Mouse (Mus musculus) megakaryocyte-erythroid progenitor cell, adult 5 weeks (primary cell): ENCODE results near the gene Olfr1079. TPM values are rescaled to one million over a fixed set of nuclear protein-coding genes. Genes with fewer than 3 reads are reported as not detected.

Source experiments
- polyA plus RNA-seq: library from polyadenylated mRNA; stranded (reverse); fragments of >175 nt; gene quantifications from 2 replicates; pipeline ENCODE4 v1.2.3, GENCODE M21; 2012

The Olfr1079 gene
- not detected in 2 replicates for polyA plus RNA-seq

GRCm38 (mm10) chr2:86542380-86542779 is at the start of gene Olfr1079:
Olfr1079 (minus strand) TSS chr2:86542480.

DNA sequence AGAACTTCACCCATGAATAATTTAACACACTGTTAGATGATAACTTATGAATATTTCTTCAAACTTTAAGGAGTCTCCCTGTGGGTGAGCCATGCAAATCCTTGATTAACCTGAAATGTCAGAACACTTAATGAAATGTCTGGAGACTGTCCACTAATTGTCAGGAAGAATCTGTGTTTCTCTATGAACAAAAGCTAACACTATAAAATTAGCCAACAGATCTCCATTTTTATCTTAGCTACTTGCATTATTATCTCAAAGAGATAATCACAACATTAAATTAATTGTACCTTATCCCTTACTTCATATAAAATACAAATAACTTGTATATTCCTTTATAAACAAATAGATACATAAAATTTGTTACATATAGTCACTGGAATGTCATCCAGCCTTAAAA is 15.9 kb upstream of the Olfr1079 start, which contains the start of gene Olfr1080:
Olfr1080 (minus strand) TSS at position 101 of the 400 bp plus-strand sequence.

GRCm38 (mm10) chr2:86508161-86508560 is 34.1 kb downstream of the Olfr1079 start, which contains the start of gene Olfr1076:
Olfr1076 (plus strand) TSS chr2:86508461.

GRCm38 (mm10) chr2:86487286-86487685 is 55.0 kb downstream of the Olfr1079 start, which contains the start of gene Olfr228:
Olfr228 (minus strand) TSS chr2:86487386.

Other genes with a start within 250 kb of the Olfr1079 start
- not detected in 2 replicates for gene Olfr1053, start 227.2 kb downstream of the Olfr1079 start, polyA plus RNA-seq
- gene Olfr1054, start 207.0 kb downstream of the Olfr1079 start, polyA plus RNA-seq: not detected in 2 replicates
- not detected in 2 replicates for gene Olfr1055, start 192.2 kb downstream of the Olfr1079 start, polyA plus RNA-seq
- gene Olfr1056, start 180.0 kb downstream of the Olfr1079 start, polyA plus RNA-seq: not detected in 2 replicates
- gene Olfr1057, start 164.1 kb downstream of the Olfr1079 start, polyA plus RNA-seq: not detected in 2 replicates
- not detected in 2 replicates for gene Olfr1058, start 153.9 kb downstream of the Olfr1079 start, polyA plus RNA-seq
- gene Olfr1061, start 128.4 kb downstream of the Olfr1079 start, polyA plus RNA-seq: not detected in 2 replicates
- not detected in 2 replicates for gene Olfr1062, start 115.7 kb downstream of the Olfr1079 start, polyA plus RNA-seq
- not detected in 2 replicates for gene Olfr1065, start 91.9 kb downstream of the Olfr1079 start, polyA plus RNA-seq
- not detected in 2 replicates for gene Olfr1066, start 86.2 kb downstream of the Olfr1079 start, polyA plus RNA-seq
- not detected in 2 replicates for gene Olfr228, start 55.1 kb downstream of the Olfr1079 start, polyA plus RNA-seq
- not detected in 2 replicates for gene Olfr1076, start 34.0 kb downstream of the Olfr1079 start, polyA plus RNA-seq
- not detected in 2 replicates for gene Olfr1080, start 15.8 kb upstream of the Olfr1079 start, polyA plus RNA-seq
- not detected in 2 replicates for gene Olfr1082, start 56.5 kb upstream of the Olfr1079 start, polyA plus RNA-seq
- gene Olfr1084, start 97.2 kb upstream of the Olfr1079 start, polyA plus RNA-seq: not detected in 2 replicates
- not detected in 2 replicates for gene Olfr1085, start 119.5 kb upstream of the Olfr1079 start, polyA plus RNA-seq
- not detected in 2 replicates for gene Olfr1086, start 137.6 kb upstream of the Olfr1079 start, polyA plus RNA-seq
- gene Olfr1087, start 155.9 kb upstream of the Olfr1079 start, polyA plus RNA-seq: not detected in 2 replicates
- gene Olfr1089, start 191.2 kb upstream of the Olfr1079 start, polyA plus RNA-seq: not detected in 2 replicates
- gene Olfr1090, start 216.5 kb upstream of the Olfr1079 start, polyA plus RNA-seq: not detected in 2 replicates
- not detected in 2 replicates for gene Olfr1093, start 240.0 kb upstream of the Olfr1079 start, polyA plus RNA-seq